In genomic region chr8:105826379-105826778, GRCm38 (mm10) we compare ENCODE assay signal across 8 mouse cellular contexts. TPM values are rescaled to one million over a fixed set of nuclear protein-coding genes. Genes with fewer than 3 reads are reported as not detected.
DNase-seq lines count a peak whose midpoint lies in the region; ATAC-seq and TF ChIP-seq lines count a peak whose summit lies in the region.

No protein-coding gene starts in this region.

- TF ChIP-seq POLR2A in CH12.LX (IDR thresholded peaks at IDR 0.05; ENCODE audit: low read depth, low read length): no peak

- no peak for TF ChIP-seq EP300 in CH12.LX (IDR thresholded peaks at IDR 0.05; ENCODE audit: low read length)

- H3K4me2 ChIP-seq in CH12.LX (ENCODE audit: insufficient read depth, low read depth, poor library complexity, severe bottlenecking): peak overlapping the region; percentile 89
- peak overlapping the region; percentile 87 for H3K4me2 ChIP-seq in forebrain, embryonic 12.5 days
- peak overlapping the region; percentile 95 for H3K4me2 ChIP-seq in stomach, embryonic 16.5 days (ENCODE audit: low read depth, low read length)

- no peak for TF ChIP-seq CTCF in CH12.LX (conservative IDR thresholded peaks at IDR 0.05 in 1 of 2, IDR thresholded peaks at IDR 0.05 in 1 of 2; ENCODE audit: low read depth in 2 of 2, low read length in 2 of 2)

- no peaks in the 10 kb centered on the region for H3K9me3 ChIP-seq in heart, embryonic 10.5 days
- no peaks in the 10 kb centered on the region for H3K9me3 ChIP-seq in CH12.LX (replicated peaks; ENCODE audit: low read length)
- no peaks in the 10 kb centered on the region for H3K9me3 ChIP-seq in forebrain, embryonic 12.5 days
- H3K9me3 ChIP-seq in stomach, embryonic 16.5 days (replicated peaks; ENCODE audit: control insufficient read depth, low read length): no peaks in the 10 kb centered on the region

- DNase-seq in heart, embryonic 10.5 days (ENCODE audit: low spot score): no peak
- DNase-seq in heart, adult 18-20 months: no peak
- DNase-seq in CH12.LX (ENCODE audit: extremely low read depth): no peak
- peak; percentile 55 for DNase-seq in liver
- no peak for DNase-seq in cerebellum, postnatal 10 days
- no peak for DNase-seq in B cell, adult 2 months

- peaks cover 18% of the 10 kb centered on the region for H3K4me1 ChIP-seq in heart, embryonic 10.5 days
- H3K4me1 ChIP-seq in CH12.LX (ENCODE audit: control insufficient read depth in 1 of 2, insufficient read depth in 2 of 2): peaks cover 7 to 26% of the 10 kb centered on the region in 2 experiments; a peak in 3 of 4 replicates
- H3K4me1 ChIP-seq in forebrain, embryonic 12.5 days: peaks cover 18% of the 10 kb centered on the region
- peaks cover 17% of the 10 kb centered on the region for H3K4me1 ChIP-seq in stomach, embryonic 16.5 days (ENCODE audit: control insufficient read depth, insufficient read depth, low read length)

- no peaks in the 10 kb centered on the region for H3K27me3 ChIP-seq in heart, embryonic 10.5 days (ENCODE audit: insufficient read depth, poor library complexity, severe bottlenecking)
- no peaks in the 10 kb centered on the region for H3K27me3 ChIP-seq in CH12.LX (replicated peaks)
- no peaks in the 10 kb centered on the region for H3K27me3 ChIP-seq in forebrain, embryonic 12.5 days
- no peaks in the 10 kb centered on the region for H3K27me3 ChIP-seq in stomach, embryonic 16.5 days (ENCODE audit: control insufficient read depth, insufficient read depth, low read length)

- H3K27ac ChIP-seq in heart, embryonic 10.5 days: peak overlapping the region; percentile 95
- no peak overlapping the region; the same call in 1 of the 2 replicates for H3K27ac ChIP-seq in CH12.LX (ENCODE audit: insufficient read depth, low read depth)
- no peak overlapping the region for H3K27ac ChIP-seq in forebrain, embryonic 12.5 days
- peak overlapping the region; percentile 73 for H3K27ac ChIP-seq in stomach, embryonic 16.5 days (ENCODE audit: low read length)

- WGBS in heart, embryonic 10.5 days: 7% methylated on average over 4 of the region's 4 CpGs
- WGBS in forebrain, embryonic 12.5 days: 8% methylated on average over 4 of the region's 4 CpGs
- WGBS in stomach, embryonic 16.5 days: 2% methylated on average over 4 of the region's 4 CpGs

- in situ Hi-C loops in CH12.LX (cut with MboI; ENCODE audit: low pct_ligation_motif_present, low pct_unique_long_range_greater_than_20kb, low sequenced_read_pairs): no loop called here

- TF ChIP-seq RAD21 in CH12.LX (IDR thresholded peaks at IDR 0.05; ENCODE audit: low read depth, low read length): no peak

- peak overlapping the region; percentile 94 for H3K9ac ChIP-seq in CH12.LX (ENCODE audit: insufficient read depth, low read depth)
- peak overlapping the region; percentile 92 for H3K9ac ChIP-seq in forebrain, embryonic 12.5 days
- H3K9ac ChIP-seq in stomach, embryonic 16.5 days (ENCODE audit: low read length): peak overlapping the region; percentile 96

- dilution Hi-C loops in CH12.LX (cut with MboI; ENCODE audit: extremely low pct_ligation_motif_present, extremely low pct_unique_long_range_greater_than_20kb, low sequenced_read_pairs): no loop called here

- H3K4me3 ChIP-seq in heart, embryonic 10.5 days: peak overlapping the region; percentile 97
- peak overlapping the region; percentile 92 to 96 (median 94) for H3K4me3 ChIP-seq in CH12.LX (replicated peaks in 1 of 3; ENCODE audit: low read depth in 2 of 3, low read length in 2 of 3, poor library complexity in 1 of 3)
- peak overlapping the region; percentile 95 for H3K4me3 ChIP-seq in forebrain, embryonic 12.5 days (replicated peaks)
- H3K4me3 ChIP-seq in stomach, embryonic 16.5 days (replicated peaks; ENCODE audit: low read length): peak overlapping the region; percentile 99

- peaks cover 38% of the 10 kb centered on the region for H3K36me3 ChIP-seq in heart, embryonic 10.5 days
- peaks cover 15 to 32% of the 10 kb centered on the region in 2 experiments for H3K36me3 ChIP-seq in CH12.LX (replicated peaks in 1 of 2; ENCODE audit: control insufficient read depth in 1 of 2, insufficient read depth in 1 of 2, low read length in 1 of 2)
- peaks cover 38% of the 10 kb centered on the region for H3K36me3 ChIP-seq in forebrain, embryonic 12.5 days (replicated peaks)
- H3K36me3 ChIP-seq in stomach, embryonic 16.5 days (ENCODE audit: control insufficient read depth, insufficient read depth, low read length): peaks cover 12% of the 10 kb centered on the region; the same call in 1 of the 2 replicates

- H3K79me2 ChIP-seq in CH12.LX (replicated peaks; ENCODE audit: control insufficient read depth, extremely low read depth, insufficient read depth, poor library complexity, severe bottlenecking): peaks cover 5% of the 10 kb centered on the region

- ATAC-seq in forebrain, embryonic 12.5 days (ENCODE audit: low FRiP score): no peak
- no peak for ATAC-seq in stomach, embryonic 16.5 days (ENCODE audit: insufficient read depth, low FRiP score)

TF ChIP-seq in CH12.LX, 34 proteins besides CTCF, POLR2A, EP300 and RAD21:
- TF ChIP-seq BHLHE40 (IDR thresholded peaks at IDR 0.05; ENCODE audit: low read depth, low read length) (no peak), JUND (conservative IDR thresholded peaks at IDR 0.05; ENCODE audit: low read depth, low read length) (no peak), MEF2A (IDR thresholded peaks at IDR 0.05; ENCODE audit: borderline replicate concordance, low read depth, low read length) (no peak), TCF12 (IDR thresholded peaks at IDR 0.05; ENCODE audit: low read depth, low read length) (no peak), CHD2 (IDR thresholded peaks at IDR 0.05; ENCODE audit: low read length) (no peak), CHD1 (IDR thresholded peaks at IDR 0.05; ENCODE audit: low read depth, low read length) (no peak), ZC3H11A (IDR thresholded peaks at IDR 0.05; ENCODE audit: low read depth, low read length) (no peak), POLR2AphosphoS2 (IDR thresholded peaks at IDR 0.05; ENCODE audit: low read depth, low read length) (no peak), NRF1 (IDR thresholded peaks at IDR 0.05; ENCODE audit: low read depth, low read length) (no peak), ELF1 (IDR thresholded peaks at IDR 0.05; ENCODE audit: low read depth, low read length) (no peak), ETS1 (conservative IDR thresholded peaks at IDR 0.05; ENCODE audit: low read depth, low read length) (no peak), IRF4 (IDR thresholded peaks at IDR 0.05; ENCODE audit: low read depth, low read length) (no peak), KAT2A (IDR thresholded peaks at IDR 0.05; ENCODE audit: insufficient replicate concordance, low read length) (no peak), TBP (conservative IDR thresholded peaks at IDR 0.05; ENCODE audit: low read depth, low read length) (no peak), MAFK (IDR thresholded peaks at IDR 0.05; ENCODE audit: insufficient replicate concordance, low read length) (no peak), ZMIZ1 (IDR thresholded peaks at IDR 0.05; ENCODE audit: low read depth, low read length) (no peak)

RNA-seq across cellular contexts. Expression of gene Ranbp10, which starts 0.8 kb away (rescaled TPM):
- 8.6 and 10.4 TPM in 2 replicates for polyA plus RNA-seq in heart, embryonic 10.5 days (2016; fragmentation: Nextera tagmentation; extraction: Ambion mirVana)
- 10 to 100 TPM; 18.1 to 18.6 TPM for total RNA-seq in heart, adult 18-20 months (2021)
- 8.1 and 8.7 TPM in 2 replicates for total RNA-seq in CH12.LX (2012; rRNA removed)
- total RNA-seq in CH12.LX (2014; rRNA removed): 7.4 and 7.9 TPM in 2 replicates
- polyA plus RNA-seq in CH12.LX (2012; ENCODE audit: insufficient read length, low read depth): 12.8 and 15.8 TPM in 2 replicates
- polyA plus RNA-seq in forebrain, embryonic 12.5 days (2016; fragmentation: Nextera tagmentation; extraction: Ambion mirVana): 14.5 and 14.6 TPM in 2 replicates
- 13.7 and 14.1 TPM in 2 replicates for polyA plus RNA-seq in stomach, embryonic 16.5 days (2015; fragmentation: Nextera tagmentation; extraction: Ambion mirVana)

RNA-seq across cellular contexts. Expression of gene Tsnaxip1, which starts 1.2 kb away (rescaled TPM):
- 0.06 TPM in 2 replicates for polyA plus RNA-seq in heart, embryonic 10.5 days (2016; fragmentation: Nextera tagmentation; extraction: Ambion mirVana)
- not detected for total RNA-seq in heart, adult 18-20 months (2021)
- total RNA-seq in CH12.LX (2012; rRNA removed) (0.13 and 0.21 TPM in 2 replicates), CH12.LX (2014; rRNA removed) (0.13 TPM in 1 of 2 replicates, not detected in the other)
- 0.38 and 0.50 TPM in 2 replicates for polyA plus RNA-seq in CH12.LX (2012; ENCODE audit: insufficient read length, low read depth)
- polyA plus RNA-seq in forebrain, embryonic 12.5 days (2016; fragmentation: Nextera tagmentation; extraction: Ambion mirVana): 0.12 and 0.51 TPM in 2 replicates
- polyA plus RNA-seq in stomach, embryonic 16.5 days (2015; fragmentation: Nextera tagmentation; extraction: Ambion mirVana): 0.10 and 0.18 TPM in 2 replicates

RNA-seq across cellular contexts. Expression of gene Cenpt, which starts 26.7 kb away (rescaled TPM):
- polyA plus RNA-seq in heart, embryonic 10.5 days (2016; fragmentation: Nextera tagmentation; extraction: Ambion mirVana): 46.5 and 55.2 TPM in 2 replicates
- total RNA-seq in heart, adult 18-20 months (2021): 1 to 10 TPM; 2.2 to 2.5 TPM
- 21.3 and 21.4 TPM in 2 replicates for total RNA-seq in CH12.LX (2012; rRNA removed)
- total RNA-seq in CH12.LX (2014; rRNA removed): 17.3 TPM in 2 replicates
- 28.2 and 29.4 TPM in 2 replicates for polyA plus RNA-seq in CH12.LX (2012; ENCODE audit: insufficient read length, low read depth)
- polyA plus RNA-seq in forebrain, embryonic 12.5 days (2016; fragmentation: Nextera tagmentation; extraction: Ambion mirVana): 67.1 and 70.7 TPM in 2 replicates
- 39.4 and 41.0 TPM in 2 replicates for polyA plus RNA-seq in stomach, embryonic 16.5 days (2015; fragmentation: Nextera tagmentation; extraction: Ambion mirVana)

RNA-seq across cellular contexts. Expression of gene Thap11, which starts 28.6 kb away (rescaled TPM):
- 61.6 and 74.0 TPM in 2 replicates for polyA plus RNA-seq in heart, embryonic 10.5 days (2016; fragmentation: Nextera tagmentation; extraction: Ambion mirVana)
- total RNA-seq in heart, adult 18-20 months (2021): 10 to 100 TPM; 27.5 to 27.8 TPM
- total RNA-seq in CH12.LX (2012; rRNA removed): 40.2 and 42.6 TPM in 2 replicates
- 29.7 and 31.9 TPM in 2 replicates for total RNA-seq in CH12.LX (2014; rRNA removed)
- polyA plus RNA-seq in CH12.LX (2012; ENCODE audit: insufficient read length, low read depth): 21.3 and 21.7 TPM in 2 replicates
- 80.4 and 81.9 TPM in 2 replicates for polyA plus RNA-seq in forebrain, embryonic 12.5 days (2016; fragmentation: Nextera tagmentation; extraction: Ambion mirVana)
- polyA plus RNA-seq in stomach, embryonic 16.5 days (2015; fragmentation: Nextera tagmentation; extraction: Ambion mirVana): 49.3 and 54.5 TPM in 2 replicates

RNA-seq across cellular contexts. Expression of gene Nutf2, which starts 34.0 kb away (rescaled TPM):
- 274 and 314 TPM in 2 replicates for polyA plus RNA-seq in heart, embryonic 10.5 days (2016; fragmentation: Nextera tagmentation; extraction: Ambion mirVana)
- total RNA-seq in heart, adult 18-20 months (2021): 10 to 100 TPM; 27.0 to 43.8 TPM
- total RNA-seq in CH12.LX (2012; rRNA removed): 144 and 193 TPM in 2 replicates
- total RNA-seq in CH12.LX (2014; rRNA removed): 205 and 223 TPM in 2 replicates
- 7.9 and 11.2 TPM in 2 replicates for polyA plus RNA-seq in CH12.LX (2012; ENCODE audit: insufficient read length, low read depth)
- 275 and 317 TPM in 2 replicates for polyA plus RNA-seq in forebrain, embryonic 12.5 days (2016; fragmentation: Nextera tagmentation; extraction: Ambion mirVana)
- polyA plus RNA-seq in stomach, embryonic 16.5 days (2015; fragmentation: Nextera tagmentation; extraction: Ambion mirVana): 140 and 208 TPM in 2 replicates

Comparison
In these comparisons a context has a peak if more than half of its experiments do, and no peak if none do; other contexts are left out.
1. H3K27ac ChIP-seq: peak in heart, embryonic 10.5 days (single experiment) and stomach, embryonic 16.5 days (single experiment); none in CH12.LX (single experiment) and forebrain, embryonic 12.5 days (single experiment).
2. Peak in every context shown above with its lines, with median percentiles within 50 percentile points of each other: H3K4me3 ChIP-seq, H3K4me2 ChIP-seq and H3K9ac ChIP-seq.